Mouse (Mus musculus) bone marrow macrophage, adult 2 months (primary cell): ENCODE data around the gene Defb36.

Source experiments
- CTCF ChIP-seq: IDR thresholded peaks from 2 replicates; pipeline ENCODE4 v1.5.1; 2012; ENCODE audit warnings: low read depth, mild to moderate bottlenecking, low read length, moderate library complexity
- POLR2A ChIP-seq: IDR thresholded peaks from 2 replicates; pipeline ENCODE4 v1.6.1; 2012; ENCODE audit warnings: mild to moderate bottlenecking, low read depth, low read length, borderline replicate concordance

- TF ChIP-seq POLR2A = no peak
- no peak for TF ChIP-seq CTCF
Measured at GRCm38 (mm10) chr2:152580107-152580506, 24.0 kb upstream of the Defb36 start, which contains the start of gene Defb19.
